Mouse (Mus musculus): ENCODE data around the gene Rab11fip4.

GRCm38 (mm10) chr11:79577741-79578140, 13.3 kb upstream of the Rab11fip4 start:
- TF ChIP-seq CTCF (IDR thresholded peaks at IDR 0.05; ENCODE audit: borderline replicate concordance, insufficient read depth, low read length) (no peak), POLR2A (IDR thresholded peaks at IDR 0.05; ENCODE audit: low read depth, low read length) (no peak)

Data from embryonic fibroblast, embryonic 13.5 days (primary cell).